Mouse (Mus musculus): Measurements from ENCODE around the gene Rab19.
A peak's percentile ranks its signal among the peaks of the same experiment; 100 is the strongest.
"Not testable (repeated sequence)": the region's sequence is repeated elsewhere in the genome, so short reads cannot be mapped to it uniquely, and the experiment has no call there.

Rab19 gene

GRCm38 (mm10) chr6:39381125-39381880 lies at the start of gene Rab19:
Gene Rab19 (plus strand): TSS chr6:39381175.
- Histone ChIP-seq H3K36me3 (ENCODE audit: control insufficient read depth, insufficient read depth, low read length, poor library complexity, severe bottlenecking) (no peaks in the 10 kb centered on the region), H3K27me3 (ENCODE audit: control insufficient read depth, insufficient read depth, low read length, poor library complexity, severe bottlenecking) (no peaks in the 10 kb centered on the region)
- peak; percentile 44 for DNase-seq (ENCODE audit: low read depth, low spot score)

GRCm38 (mm10) chr6:39331998-39332700 lies 48.8 kb upstream of the Rab19 start:
- peak; percentile 47 for DNase-seq (ENCODE audit: low read depth, low spot score)
- H3K27me3 ChIP-seq (ENCODE audit: control insufficient read depth, insufficient read depth, low read length, poor library complexity, severe bottlenecking) = no peaks in the 10 kb centered on the region
- no peaks in the 10 kb centered on the region for H3K36me3 ChIP-seq (ENCODE audit: control insufficient read depth, insufficient read depth, low read length, poor library complexity, severe bottlenecking)

GRCm38 (mm10) chr6:39334224-39334623 lies 46.8 kb upstream of the Rab19 start:
- H3K36me3 ChIP-seq (ENCODE audit: control insufficient read depth, insufficient read depth, low read length, poor library complexity, severe bottlenecking) = no peaks in the 10 kb centered on the region
- H3K27me3 ChIP-seq (ENCODE audit: control insufficient read depth, insufficient read depth, low read length, poor library complexity, severe bottlenecking) = no peaks in the 10 kb centered on the region
- peak; percentile 85 for DNase-seq (ENCODE audit: low read depth, low spot score)

GRCm38 (mm10) chr6:39334873-39335272 lies 46.1 kb upstream of the Rab19 start:
- no peaks in the 10 kb centered on the region for H3K36me3 ChIP-seq (ENCODE audit: control insufficient read depth, insufficient read depth, low read length, poor library complexity, severe bottlenecking)
- peak; percentile 42 for DNase-seq (ENCODE audit: low read depth, low spot score)
- H3K27me3 ChIP-seq (ENCODE audit: control insufficient read depth, insufficient read depth, low read length, poor library complexity, severe bottlenecking) = no peaks in the 10 kb centered on the region

GRCm38 (mm10) chr6:39338359-39338758 lies 42.6 kb upstream of the Rab19 start:
- DNase-seq (ENCODE audit: low read depth, low spot score) = no peak
- no peaks in the 10 kb centered on the region for H3K36me3 ChIP-seq (ENCODE audit: control insufficient read depth, insufficient read depth, low read length, poor library complexity, severe bottlenecking)
- no peaks in the 10 kb centered on the region for H3K27me3 ChIP-seq (ENCODE audit: control insufficient read depth, insufficient read depth, low read length, poor library complexity, severe bottlenecking)

- DNase-seq (ENCODE audit: low read depth, low spot score) = no peak
- H3K27me3 ChIP-seq (ENCODE audit: control insufficient read depth, insufficient read depth, low read length, poor library complexity, severe bottlenecking) = no peaks in the 10 kb centered on the region
- H3K36me3 ChIP-seq (ENCODE audit: control insufficient read depth, insufficient read depth, low read length, poor library complexity, severe bottlenecking) = peaks cover 2% of the 10 kb centered on the region; the same call in 1 of the 2 replicates
Measured at GRCm38 (mm10) chr6:39341798-39342197, 39.2 kb upstream of the Rab19 start.

GRCm38 (mm10) chr6:39344020-39344419 lies 37.0 kb upstream of the Rab19 start:
- Histone ChIP-seq H3K27me3 (ENCODE audit: control insufficient read depth, insufficient read depth, low read length, poor library complexity, severe bottlenecking) (no peaks in the 10 kb centered on the region), H3K36me3 (ENCODE audit: control insufficient read depth, insufficient read depth, low read length, poor library complexity, severe bottlenecking) (peaks cover 2% of the 10 kb centered on the region)
- peak; percentile 90 for DNase-seq (ENCODE audit: low read depth, low spot score)

- H3K27me3 ChIP-seq (ENCODE audit: control insufficient read depth, insufficient read depth, low read length, poor library complexity, severe bottlenecking) = no peaks in the 10 kb centered on the region
- H3K36me3 ChIP-seq (ENCODE audit: control insufficient read depth, insufficient read depth, low read length, poor library complexity, severe bottlenecking) = peaks cover 2% of the 10 kb centered on the region
- no peak for DNase-seq (ENCODE audit: low read depth, low spot score)
Measured at GRCm38 (mm10) chr6:39345430-39345829, 35.5 kb upstream of the Rab19 start.

- DNase-seq (ENCODE audit: low read depth, low spot score) = no peak
- Histone ChIP-seq H3K27me3 (ENCODE audit: control insufficient read depth, insufficient read depth, low read length, poor library complexity, severe bottlenecking) (no peaks in the 10 kb centered on the region), H3K36me3 (ENCODE audit: control insufficient read depth, insufficient read depth, low read length, poor library complexity, severe bottlenecking) (peaks cover 2% of the 10 kb centered on the region)
Measured at GRCm38 (mm10) chr6:39346991-39347501, 33.9 kb upstream of the Rab19 start.

- no peak for DNase-seq (ENCODE audit: low read depth, low spot score)
- Histone ChIP-seq H3K27me3 (ENCODE audit: control insufficient read depth, insufficient read depth, low read length, poor library complexity, severe bottlenecking) (no peaks in the 10 kb centered on the region), H3K36me3 (ENCODE audit: control insufficient read depth, insufficient read depth, low read length, poor library complexity, severe bottlenecking) (peaks cover 5% of the 10 kb centered on the region)
Measured at GRCm38 (mm10) chr6:39347880-39348814, 32.8 kb upstream of the Rab19 start.

- no peak for DNase-seq (ENCODE audit: low read depth, low spot score)
- peaks cover 5% of the 10 kb centered on the region for H3K36me3 ChIP-seq (ENCODE audit: control insufficient read depth, insufficient read depth, low read length, poor library complexity, severe bottlenecking)
- no peaks in the 10 kb centered on the region for H3K27me3 ChIP-seq (ENCODE audit: control insufficient read depth, insufficient read depth, low read length, poor library complexity, severe bottlenecking)
Measured at GRCm38 (mm10) chr6:39348946-39349345, 32.0 kb upstream of the Rab19 start.

GRCm38 (mm10) chr6:39359207-39359606 lies 21.8 kb upstream of the Rab19 start:
- H3K27me3 ChIP-seq (ENCODE audit: control insufficient read depth, insufficient read depth, low read length, poor library complexity, severe bottlenecking); H3K36me3 ChIP-seq (ENCODE audit: control insufficient read depth, insufficient read depth, low read length, poor library complexity, severe bottlenecking): not testable (repeated sequence)
- DNase-seq (ENCODE audit: low read depth, low spot score) = peak; percentile 58

GRCm38 (mm10) chr6:39362684-39363083 lies 18.3 kb upstream of the Rab19 start:
- H3K27me3 ChIP-seq (ENCODE audit: control insufficient read depth, insufficient read depth, low read length, poor library complexity, severe bottlenecking) = no peaks in the 10 kb centered on the region
- peaks cover 7% of the 10 kb centered on the region for H3K36me3 ChIP-seq (ENCODE audit: control insufficient read depth, insufficient read depth, low read length, poor library complexity, severe bottlenecking)
- no peak for DNase-seq (ENCODE audit: low read depth, low spot score)

GRCm38 (mm10) chr6:39369631-39370030 lies 11.3 kb upstream of the Rab19 start:
- Histone ChIP-seq H3K27me3 (ENCODE audit: control insufficient read depth, insufficient read depth, low read length, poor library complexity, severe bottlenecking) (no peaks in the 10 kb centered on the region), H3K36me3 (ENCODE audit: control insufficient read depth, insufficient read depth, low read length, poor library complexity, severe bottlenecking) (no peaks in the 10 kb centered on the region; the same call in 1 of the 2 replicates)
- DNase-seq (ENCODE audit: low read depth, low spot score) = no peak
